Mouse (Mus musculus): ENCODE data around the gene Gpatch8. TPM values are rescaled to one million over a fixed set of nuclear protein-coding genes. Genes with fewer than 3 reads are reported as not detected.
A peak's percentile ranks its signal among the peaks of the same experiment; 100 is the strongest.
"Not testable (repeated sequence)": the region's sequence is repeated elsewhere in the genome, so short reads cannot be mapped to it uniquely, and the experiment has no call there.

The Gpatch8 gene
- polyA plus RNA-seq, 1 experiment from 2014 or later: 36.1 TPM

GRCm38 (mm10) chr11:102565741-102566140 is 9.5 kb upstream of the Gpatch8 start:
- Histone ChIP-seq H3K9me3 (ENCODE audit: control insufficient read depth, low read length) (no peaks in the 10 kb centered on the region), H3K4me1 (ENCODE audit: control insufficient read depth, insufficient read depth, low read length) (no peaks in the 10 kb centered on the region), H3K9ac (ENCODE audit: low read depth, low read length) (no peak overlapping the region), H3K4me3 (ENCODE audit: low read depth, low read length) (no peak overlapping the region), H3K27ac (replicated peaks; ENCODE audit: low read depth, low read length) (no peak overlapping the region), H3K36me3 (ENCODE audit: control insufficient read depth, insufficient read depth, low read length) (no peaks in the 10 kb centered on the region), H3K4me2 (ENCODE audit: low read depth, low read length) (no peak overlapping the region), H3K27me3 (replicated peaks; ENCODE audit: control insufficient read depth, insufficient read depth, low read length) (no peaks in the 10 kb centered on the region)
- DNase-seq (ENCODE audit: low spot score) (no peak), ATAC-seq (ENCODE audit: low read depth) (no peak)

GRCm38 (mm10) chr11:102564952-102565671 is 8.9 kb upstream of the Gpatch8 start:
- H3K4me1 ChIP-seq (ENCODE audit: control insufficient read depth, insufficient read depth, low read length); H3K4me2 ChIP-seq (ENCODE audit: low read depth, low read length); H3K9me3 ChIP-seq (ENCODE audit: control insufficient read depth, low read length); H3K9ac ChIP-seq (ENCODE audit: low read depth, low read length); H3K36me3 ChIP-seq (ENCODE audit: control insufficient read depth, insufficient read depth, low read length); H3K4me3 ChIP-seq (ENCODE audit: low read depth, low read length); DNase-seq (ENCODE audit: low spot score); H3K27me3 ChIP-seq (replicated peaks; ENCODE audit: control insufficient read depth, insufficient read depth, low read length); ATAC-seq (ENCODE audit: low read depth); H3K27ac ChIP-seq (replicated peaks; ENCODE audit: low read depth, low read length): not testable (repeated sequence)
- 81% methylated on average over 14 of the region's 14 CpGs for WGBS

GRCm38 (mm10) chr11:102558704-102559103 is 2.5 kb upstream of the Gpatch8 start:
- H3K27me3 ChIP-seq (replicated peaks; ENCODE audit: control insufficient read depth, insufficient read depth, low read length): no peaks in the 10 kb centered on the region
- no peak overlapping the region for H3K27ac ChIP-seq (replicated peaks; ENCODE audit: low read depth, low read length)
- DNase-seq (ENCODE audit: low spot score) (no peak), ATAC-seq (ENCODE audit: low read depth) (no peak)
- no peak overlapping the region for H3K4me3 ChIP-seq (ENCODE audit: low read depth, low read length)
- no peaks in the 10 kb centered on the region for H3K9me3 ChIP-seq (ENCODE audit: control insufficient read depth, low read length)
- H3K4me1 ChIP-seq (ENCODE audit: control insufficient read depth, insufficient read depth, low read length): peaks cover 13% of the 10 kb centered on the region
- H3K36me3 ChIP-seq (ENCODE audit: control insufficient read depth, insufficient read depth, low read length): no peaks in the 10 kb centered on the region
- H3K4me2 ChIP-seq (ENCODE audit: low read depth, low read length): no peak overlapping the region
- H3K9ac ChIP-seq (ENCODE audit: low read depth, low read length): no peak overlapping the region
- 98% methylated on average over 3 of the region's 5 CpGs for WGBS

GRCm38 (mm10) chr11:102557386-102557785 is 1.2 kb upstream of the Gpatch8 start:
- H3K27ac ChIP-seq (replicated peaks; ENCODE audit: low read depth, low read length): no peak overlapping the region
- WGBS: 94% methylated on average over 1 of the region's 1 CpGs
- H3K36me3 ChIP-seq (ENCODE audit: control insufficient read depth, insufficient read depth, low read length): no peaks in the 10 kb centered on the region
- peaks cover 14% of the 10 kb centered on the region for H3K4me1 ChIP-seq (ENCODE audit: control insufficient read depth, insufficient read depth, low read length)
- DNase-seq (ENCODE audit: low spot score) (no peak), ATAC-seq (ENCODE audit: low read depth) (no peak)
- H3K4me3 ChIP-seq (ENCODE audit: low read depth, low read length): no peak overlapping the region
- no peaks in the 10 kb centered on the region for H3K9me3 ChIP-seq (ENCODE audit: control insufficient read depth, low read length)
- no peaks in the 10 kb centered on the region for H3K27me3 ChIP-seq (replicated peaks; ENCODE audit: control insufficient read depth, insufficient read depth, low read length)
- no peak overlapping the region for H3K9ac ChIP-seq (ENCODE audit: low read depth, low read length)
- H3K4me2 ChIP-seq (ENCODE audit: low read depth, low read length): no peak overlapping the region

DNA sequence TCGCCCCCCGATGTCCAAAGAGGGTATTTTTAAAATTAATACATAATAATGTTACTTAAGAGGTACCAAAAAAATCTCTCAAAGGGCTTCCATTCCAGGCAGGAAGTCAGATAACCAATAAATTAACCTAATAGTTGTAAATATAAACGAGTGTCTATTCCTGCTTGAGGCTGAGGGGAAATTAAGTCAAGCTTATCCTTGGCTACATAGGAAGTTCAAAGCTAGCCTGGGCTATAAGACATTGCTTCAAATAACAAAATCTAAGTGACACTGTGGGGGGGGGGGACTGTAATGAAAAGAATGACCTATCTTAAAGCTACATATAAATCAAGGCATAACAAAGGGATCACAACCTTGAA is 503 bp upstream of the Gpatch8 start:
- 22% methylated on average over 3 of the region's 3 CpGs for WGBS

GRCm38 (mm10) chr11:102555400-102556030 is 677 bp downstream of the Gpatch8 start:
- Histone ChIP-seq H3K9ac (ENCODE audit: low read depth, low read length) (peak overlapping the region; percentile 96), H3K27ac (replicated peaks; ENCODE audit: low read depth, low read length) (peak overlapping the region; percentile 96), H3K4me2 (ENCODE audit: low read depth, low read length) (peak overlapping the region; percentile 86), H3K4me3 (ENCODE audit: low read depth, low read length) (peak overlapping the region; percentile 100), H3K27me3 (replicated peaks; ENCODE audit: control insufficient read depth, insufficient read depth, low read length) (no peaks in the 10 kb centered on the region), H3K9me3 (ENCODE audit: control insufficient read depth, low read length) (no peaks in the 10 kb centered on the region), H3K4me1 (ENCODE audit: control insufficient read depth, insufficient read depth, low read length) (peaks cover 14% of the 10 kb centered on the region), H3K36me3 (ENCODE audit: control insufficient read depth, insufficient read depth, low read length) (0 out of 2 replicates have a peak, but pooled peaks cover 4% of the 10 kb centered on the region)
- under 1% methylated on average over 31 of the region's 39 CpGs for WGBS
- peak; percentile 42 for ATAC-seq (ENCODE audit: low read depth)
- DNase-seq (ENCODE audit: low spot score): no peak

More for the DNA sequence above, 503 bp upstream of the Gpatch8 start:
- Histone ChIP-seq H3K4me1 (ENCODE audit: control insufficient read depth, insufficient read depth, low read length) (peaks cover 14% of the 10 kb centered on the region), H3K4me2 (ENCODE audit: low read depth, low read length) (peak overlapping the region; percentile 58), H3K27me3 (replicated peaks; ENCODE audit: control insufficient read depth, insufficient read depth, low read length) (no peaks in the 10 kb centered on the region), H3K27ac (replicated peaks; ENCODE audit: low read depth, low read length) (peak overlapping the region; percentile 96; the same call in 1 of the 2 replicates), H3K36me3 (ENCODE audit: control insufficient read depth, insufficient read depth, low read length) (0 out of 2 replicates have a peak, but pooled peaks cover 4% of the 10 kb centered on the region), H3K9ac (ENCODE audit: low read depth, low read length) (peak overlapping the region; percentile 96; the same call in 1 of the 2 replicates), H3K4me3 (ENCODE audit: low read depth, low read length) (peak overlapping the region; percentile 100), H3K9me3 (ENCODE audit: control insufficient read depth, low read length) (no peaks in the 10 kb centered on the region)
- no peak for DNase-seq (ENCODE audit: low spot score)
- ATAC-seq (ENCODE audit: low read depth): no peak

- H3K27ac ChIP-seq (replicated peaks; ENCODE audit: low read depth, low read length): no peak overlapping the region
- 0 out of 2 replicates have a peak, but pooled peaks cover 10% of the 10 kb centered on the region for H3K36me3 ChIP-seq (ENCODE audit: control insufficient read depth, insufficient read depth, low read length)
- no peak overlapping the region for H3K4me2 ChIP-seq (ENCODE audit: low read depth, low read length)
- 91% methylated on average over 3 of the region's 3 CpGs for WGBS
- ATAC-seq (ENCODE audit: low read depth) (no peak), DNase-seq (ENCODE audit: low spot score) (no peak)
- no peaks in the 10 kb centered on the region for H3K27me3 ChIP-seq (replicated peaks; ENCODE audit: control insufficient read depth, insufficient read depth, low read length)
- H3K4me3 ChIP-seq (ENCODE audit: low read depth, low read length): no peak overlapping the region
- no peaks in the 10 kb centered on the region for H3K9me3 ChIP-seq (ENCODE audit: control insufficient read depth, low read length)
- H3K4me1 ChIP-seq (ENCODE audit: control insufficient read depth, insufficient read depth, low read length): peaks cover 14% of the 10 kb centered on the region
- H3K9ac ChIP-seq (ENCODE audit: low read depth, low read length): no peak overlapping the region
Observed at GRCm38 (mm10) chr11:102552051-102552450, 4.1 kb downstream of the Gpatch8 start.

- ATAC-seq (ENCODE audit: low read depth): no peak
- no peak for DNase-seq (ENCODE audit: low spot score)
- H3K9me3 ChIP-seq (ENCODE audit: control insufficient read depth, low read length): no peaks in the 10 kb centered on the region
- no peak overlapping the region for H3K4me3 ChIP-seq (ENCODE audit: low read depth, low read length)
- H3K9ac ChIP-seq (ENCODE audit: low read depth, low read length): no peak overlapping the region
- no peaks in the 10 kb centered on the region for H3K27me3 ChIP-seq (replicated peaks; ENCODE audit: control insufficient read depth, insufficient read depth, low read length)
- H3K4me2 ChIP-seq (ENCODE audit: low read depth, low read length): no peak overlapping the region
- H3K4me1 ChIP-seq (ENCODE audit: control insufficient read depth, insufficient read depth, low read length): peaks cover 14% of the 10 kb centered on the region
- 0 out of 2 replicates have a peak, but pooled peaks cover 10% of the 10 kb centered on the region for H3K36me3 ChIP-seq (ENCODE audit: control insufficient read depth, insufficient read depth, low read length)
- H3K27ac ChIP-seq (replicated peaks; ENCODE audit: low read depth, low read length): no peak overlapping the region
Observed at GRCm38 (mm10) chr11:102551176-102551575, 5.0 kb downstream of the Gpatch8 start.
